In genomic region chr15:12414696-12415095, GRCm38 (mm10) we compare ENCODE assay signal across 29 mouse cellular contexts.
DNase-seq lines count a peak whose midpoint lies in the region; TF ChIP-seq lines count a peak whose summit lies in the region.
"Had no signal": no experiment of that assay in that cellular context is flagged by ENCODE, and none has a peak within 500 bp of the region (broad histone marks: within the 10 kb centered on the region; RNA-seq: fewer than 3 reads in every experiment).

No protein-coding gene starts in this region.

- no peak for TF ChIP-seq POLR2A in MEL (IDR thresholded peaks at IDR 0.05; ENCODE audit: control insufficient read depth in 1 of 2, insufficient read depth in 1 of 2, low read depth in 1 of 2, low read length in 2 of 2, poor library complexity in 1 of 2)

- no peak for TF ChIP-seq CTCF in gastrocnemius, adult 2 months (IDR thresholded peaks at IDR 0.05)
- TF ChIP-seq CTCF in MEL (IDR thresholded peaks at IDR 0.05 in 2 of 3, conservative IDR thresholded peaks at IDR 0.05 in 1 of 3; ENCODE audit: control insufficient read depth in 1 of 3, insufficient read depth in 1 of 3, low read depth in 2 of 3, low read length in 3 of 3, poor library complexity in 1 of 3, severe bottlenecking in 1 of 3) = no peak

- peak; percentile 53 for DNase-seq in gastrocnemius, adult 2 months
- no peak for DNase-seq in gastrocnemius, postnatal 25 days
- DNase-seq in lung, postnatal 36 days = peak; percentile 24
- DNase-seq in lung, postnatal 4 days = no peak
- DNase-seq in MEL (ENCODE audit: low read depth, low spot score) = peak; percentile 31
- peak; percentile 92 for DNase-seq in fat pad, adult 2 months (ENCODE audit: extremely low read depth, low read depth, low spot score)
- no peak for DNase-seq in cerebellum, postnatal 36 days
- no peak for DNase-seq in layer of hippocampus, postnatal 25 days (ENCODE audit: extremely low spot score in 1 of 2, low spot score in 1 of 2)
- DNase-seq: adrenal gland, adult 2 months; cerebellum, adult 8-10 months; cerebellum, postnatal 25 days; gastrocnemius, postnatal 14 days; heart, postnatal 36 days; kidney, adult 8-10 months; liver; lung, embryonic 14.5 days; lung, postnatal 14 days; retina, postnatal 1 day; thymus, postnatal 4 days had no signal

- TF ChIP-seq RAD21 in MEL (IDR thresholded peaks at IDR 0.05; ENCODE audit: low read depth, low read length) = no peak

- no peak overlapping the region for H3K9ac ChIP-seq in MEL (ENCODE audit: control insufficient read depth, low read depth, low read length, poor library complexity, severe bottlenecking)
- H3K9ac ChIP-seq: heart, embryonic 15.5 days; hindbrain, embryonic 13.5 days; liver, embryonic 14.5 days; lung, embryonic 14.5 days; midbrain, embryonic 13.5 days; neural tube, embryonic 13.5 days had no signal

- no peaks in the 10 kb centered on the region for H3K79me2 ChIP-seq in MEL (ENCODE audit: control insufficient read depth, insufficient read depth, low read length, poor library complexity)

- H3K27ac ChIP-seq in gastrocnemius, adult 2 months = peak overlapping the region; percentile 38
- H3K27ac ChIP-seq in MEL (ENCODE audit: control insufficient read depth, low read depth, low read length) = no peak overlapping the region
- H3K27ac ChIP-seq: forebrain, embryonic 10.5 days; hindbrain, embryonic 13.5 days; kidney, postnatal 0 days; liver, embryonic 14.5 days; midbrain, embryonic 13.5 days; neural tube, embryonic 13.5 days had no signal

- peaks cover 1 to 6% of the 10 kb centered on the region in 2 experiments; a peak in 2 of 4 replicates for H3K27me3 ChIP-seq in MEL (ENCODE audit: control insufficient read depth in 1 of 2, insufficient read depth in 2 of 2, low read length in 2 of 2)
- H3K27me3 ChIP-seq: heart, embryonic 15.5 days; hindbrain, embryonic 13.5 days; midbrain, embryonic 13.5 days; neural tube, embryonic 13.5 days had no signal

- intact Hi-C loops in gastrocnemius, adult 2 months (cut with DNase I) = no loop called here

- H3K36me3 ChIP-seq in MEL (ENCODE audit: control insufficient read depth in 1 of 2, insufficient read depth in 2 of 2, low read length in 2 of 2) = no peaks in the 10 kb centered on the region
- H3K36me3 ChIP-seq: forebrain, embryonic 10.5 days; G1E; heart, embryonic 15.5 days; hindbrain, embryonic 13.5 days; midbrain, embryonic 13.5 days; neural tube, embryonic 13.5 days had no signal

- no peaks in the 10 kb centered on the region for H3K9me3 ChIP-seq in MEL (replicated peaks; ENCODE audit: insufficient read depth, low read length)
- H3K9me3 ChIP-seq: forebrain, embryonic 10.5 days; G1E; heart, embryonic 15.5 days; hindbrain, embryonic 13.5 days; megakaryocyte, embryonic 14.5 days; midbrain, embryonic 13.5 days; neural tube, embryonic 13.5 days had no signal

- H3K4me1 ChIP-seq in MEL (ENCODE audit: control insufficient read depth in 1 of 2, insufficient read depth in 2 of 2, low read length in 2 of 2) = no peaks in the 10 kb centered on the region
- H3K4me1 ChIP-seq: forebrain, embryonic 10.5 days; hindbrain, embryonic 13.5 days; midbrain, embryonic 13.5 days; neural tube, embryonic 13.5 days had no signal

- H3K4me3 ChIP-seq in gastrocnemius, adult 2 months = no peak overlapping the region
- H3K4me3 ChIP-seq in MEL (ENCODE audit: control insufficient read depth in 1 of 2, insufficient read depth in 1 of 2, low read depth in 2 of 2, low read length in 2 of 2) = no peak overlapping the region
- H3K4me3 ChIP-seq: forebrain, embryonic 10.5 days; heart, adult 2 months; heart, embryonic 15.5 days; hindbrain, embryonic 13.5 days; megakaryocyte, embryonic 14.5 days; midbrain, embryonic 13.5 days; neural tube, embryonic 13.5 days had no signal

- no peak for TF ChIP-seq EP300 in MEL (IDR thresholded peaks at IDR 0.05; ENCODE audit: low read depth in 1 of 2, low read length in 2 of 2)

TF ChIP-seq in MEL, 35 proteins besides CTCF, POLR2A, EP300 and RAD21:
- no peak for TF ChIP-seq CHD1 (IDR thresholded peaks at IDR 0.05; ENCODE audit: low read depth, low read length)
- TF ChIP-seq SMC3 (IDR thresholded peaks at IDR 0.05; ENCODE audit: low read depth, low read length) = no peak
- TF ChIP-seq HCFC1 (IDR thresholded peaks at IDR 0.05; ENCODE audit: low read depth, low read length) = no peak
- TF ChIP-seq USF1 (IDR thresholded peaks at IDR 0.05; ENCODE audit: low read depth, low read length) = no peak
- no peak for TF ChIP-seq ZKSCAN1 (IDR thresholded peaks at IDR 0.05; ENCODE audit: low read depth, low read length)
- no peak for TF ChIP-seq GABPA (IDR thresholded peaks at IDR 0.05; ENCODE audit: low read depth, low read length)
- no peak for TF ChIP-seq TCF12 (IDR thresholded peaks at IDR 0.05; ENCODE audit: low read depth, low read length)
- TF ChIP-seq ZMIZ1 (IDR thresholded peaks at IDR 0.05; ENCODE audit: low read depth, low read length) = no peak
- no peak for TF ChIP-seq UBTF (IDR thresholded peaks at IDR 0.05; ENCODE audit: borderline replicate concordance, insufficient read depth, low read depth, low read length)
- TF ChIP-seq ETS1 (IDR thresholded peaks at IDR 0.05; ENCODE audit: low read depth, low read length) = no peak
- no peak for TF ChIP-seq MEF2A (IDR thresholded peaks at IDR 0.05; ENCODE audit: extremely low read depth, insufficient replicate concordance, low read depth, low read length, poor library complexity, severe bottlenecking)
TF ChIP-seq in MEL: peak in this region for 0.

Comparison
In these comparisons a context has a peak if more than half of its experiments do, and no peak if none do; other contexts are left out.
1. DNase-seq: peak in gastrocnemius, adult 2 months (single experiment), lung, postnatal 36 days (single experiment), MEL (single experiment) and fat pad, adult 2 months (single experiment); none in gastrocnemius, postnatal 25 days (single experiment), lung, postnatal 4 days (0 of 2), cerebellum, postnatal 36 days (0 of 2) and layer of hippocampus, postnatal 25 days (0 of 2).